Mouse (Mus musculus): ENCODE results near the gene Coa3.
A peak's percentile ranks its signal among the peaks of the same experiment; 100 is the strongest.

The Coa3 gene

DNA sequence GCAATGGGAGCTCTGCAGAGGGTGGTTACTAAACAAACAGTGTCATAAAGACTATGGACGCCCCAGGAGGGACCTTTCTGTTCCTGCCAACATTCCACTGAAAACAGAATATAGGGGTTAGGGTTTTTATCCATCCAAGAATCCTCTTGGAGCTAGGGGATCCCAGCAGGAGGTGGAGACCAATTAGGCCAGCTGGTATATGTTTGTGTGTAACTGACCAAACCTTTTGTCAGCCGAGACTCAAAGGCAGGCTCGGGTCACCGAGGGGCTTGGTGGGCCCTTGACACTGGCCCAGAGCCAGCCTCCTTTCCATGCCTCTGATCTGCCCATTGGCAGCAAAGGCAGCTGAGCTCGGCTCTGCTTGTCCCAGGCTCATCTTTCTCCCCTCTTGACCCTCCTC, 4.0 kb upstream of the Coa3 start:
- no peak for DNase-seq (ENCODE audit: low spot score in 2 of 2)

DNA sequence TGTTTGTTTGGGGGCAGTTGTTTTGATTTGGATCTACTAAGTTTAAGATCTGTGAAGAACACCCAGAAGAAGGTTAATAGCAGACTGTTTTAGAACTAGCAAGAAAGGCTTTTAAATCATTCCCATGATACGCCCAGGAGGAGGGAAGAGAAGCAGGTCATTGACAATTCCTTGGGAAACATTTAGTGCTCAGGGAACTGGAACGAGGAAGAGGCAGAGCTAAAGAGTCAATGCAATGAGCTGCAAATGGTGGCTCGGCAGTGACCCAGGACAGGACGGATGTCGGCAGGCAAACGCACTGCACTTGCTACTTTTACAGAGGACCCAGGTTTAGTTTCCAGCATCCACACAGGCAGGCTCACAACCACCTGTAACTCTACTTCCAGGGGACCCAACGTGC, 1.9 kb upstream of the Coa3 start:
- no peak for DNase-seq (ENCODE audit: low spot score in 2 of 2)

GRCm38 (mm10) chr11:101279193-101279569, 267 bp upstream of the Coa3 start:
- no peak for DNase-seq (ENCODE audit: low spot score in 2 of 2)

- DNase-seq (ENCODE audit: low spot score in 2 of 2), result no peak
Observed at GRCm38 (mm10) chr11:101277381-101278222, 1.3 kb downstream of the Coa3 start.

DNA sequence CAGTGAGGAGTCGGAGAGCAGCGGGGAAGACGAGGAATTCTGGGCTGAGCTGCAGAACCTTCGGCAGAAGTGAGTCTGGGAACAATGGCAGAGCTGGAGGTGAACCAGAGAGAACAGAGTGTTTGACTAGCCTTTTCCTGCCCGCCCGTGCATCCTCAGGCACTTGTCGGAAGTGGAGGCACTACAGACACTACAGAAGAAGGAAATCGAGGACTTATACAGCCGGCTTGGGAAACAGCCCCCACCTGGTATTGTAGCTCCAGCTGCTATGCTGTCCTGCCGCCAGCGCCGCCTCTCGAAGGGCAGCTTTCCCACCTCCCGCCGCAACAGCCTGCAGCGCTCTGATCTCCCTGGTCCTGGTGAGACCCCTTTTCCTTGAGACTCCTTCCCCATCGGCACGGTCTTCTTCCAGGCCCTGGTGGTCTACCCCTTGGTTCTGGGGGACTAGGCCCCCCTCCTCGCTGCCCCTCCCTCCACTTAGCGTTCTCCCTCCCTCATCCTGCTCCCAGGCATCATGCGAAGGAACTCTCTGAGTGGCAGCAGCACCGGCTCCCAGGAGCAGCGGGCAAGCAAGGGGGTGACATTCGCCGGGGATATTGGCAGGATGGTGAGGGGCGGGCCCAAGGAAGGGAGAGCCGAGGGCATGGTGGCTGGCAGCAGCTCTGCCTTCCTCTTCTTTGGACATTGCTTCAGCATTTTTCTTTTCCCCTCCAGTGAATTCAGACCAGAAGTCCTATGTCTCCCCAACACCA, 2.4 kb downstream of the Coa3 start:
- no peak for DNase-seq (ENCODE audit: low spot score in 2 of 2)

- no peak for DNase-seq (ENCODE audit: low spot score in 2 of 2)
Observed at GRCm38 (mm10) chr11:101275309-101275708, 3.6 kb downstream of the Coa3 start.

- DNase-seq (ENCODE audit: low spot score in 2 of 2), result no peak
Observed at GRCm38 (mm10) chr11:101272446-101272845, 6.5 kb downstream of the Coa3 start.

- no peak for DNase-seq (ENCODE audit: low spot score in 2 of 2)
Observed at GRCm38 (mm10) chr11:101269577-101270116, 9.3 kb downstream of the Coa3 start.

DNA sequence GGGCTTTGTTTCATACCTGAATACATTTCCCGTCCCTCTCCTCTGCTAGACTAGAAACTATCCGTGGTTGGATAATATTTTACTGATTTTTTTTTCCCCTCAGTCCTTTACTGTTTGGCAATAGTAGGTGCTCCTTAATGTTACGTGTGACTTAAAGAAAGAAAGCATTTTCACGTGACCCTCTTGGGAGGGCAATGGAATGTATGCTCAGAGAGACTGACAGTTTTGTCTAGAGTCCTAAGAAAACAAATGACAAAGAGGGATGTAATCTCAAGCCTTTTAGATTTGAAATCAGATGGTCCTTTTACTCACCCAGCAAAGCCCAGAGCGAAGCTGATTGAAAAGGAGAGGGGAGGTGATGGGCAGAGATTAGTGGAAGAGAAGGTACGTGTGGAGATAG, 13.0 kb downstream of the Coa3 start:
- no peak for DNase-seq (ENCODE audit: low spot score in 2 of 2)

DNA sequence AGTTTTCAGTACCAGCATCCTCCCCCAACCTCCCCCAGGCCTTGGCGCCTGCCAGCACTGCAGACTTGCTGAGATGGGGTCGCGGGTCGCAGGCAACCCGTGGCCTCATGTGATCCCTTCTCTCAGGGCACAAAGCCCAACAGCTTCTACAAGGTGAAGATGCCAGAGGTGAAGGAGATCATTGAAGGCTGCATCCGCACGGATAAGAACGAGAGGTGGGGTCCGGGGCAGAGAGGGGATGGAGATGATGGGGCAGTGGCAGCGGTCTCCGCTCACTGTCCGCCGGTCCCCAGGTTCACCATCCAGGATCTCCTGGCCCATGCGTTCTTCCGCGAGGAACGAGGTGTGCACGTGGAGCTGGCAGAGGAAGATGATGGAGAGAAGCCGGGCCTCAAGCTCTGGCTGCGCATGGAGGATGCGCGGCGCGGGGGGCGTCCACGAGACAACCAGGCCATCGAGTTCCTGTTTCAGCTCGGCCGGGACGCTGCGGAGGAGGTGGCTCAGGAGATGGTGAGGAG, 13.9 kb downstream of the Coa3 start:
- no peak for DNase-seq (ENCODE audit: low spot score in 2 of 2)

DNA sequence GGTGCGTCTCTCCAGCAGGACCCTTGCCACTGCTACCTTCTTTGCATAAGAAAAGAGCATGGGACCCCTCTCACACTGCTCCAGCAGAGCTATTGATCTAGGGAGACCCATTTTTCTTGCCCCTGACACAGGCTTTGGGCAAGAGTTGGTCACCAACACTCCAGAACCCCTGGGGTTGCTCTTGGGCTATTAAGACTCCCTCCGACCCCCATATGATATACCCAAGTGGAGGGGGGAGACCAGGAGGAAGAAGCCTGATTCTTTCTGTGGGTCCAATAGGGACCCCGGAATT, 15.0 kb downstream of the Coa3 start:
- no peak for DNase-seq (ENCODE audit: low spot score in 2 of 2)

DNA sequence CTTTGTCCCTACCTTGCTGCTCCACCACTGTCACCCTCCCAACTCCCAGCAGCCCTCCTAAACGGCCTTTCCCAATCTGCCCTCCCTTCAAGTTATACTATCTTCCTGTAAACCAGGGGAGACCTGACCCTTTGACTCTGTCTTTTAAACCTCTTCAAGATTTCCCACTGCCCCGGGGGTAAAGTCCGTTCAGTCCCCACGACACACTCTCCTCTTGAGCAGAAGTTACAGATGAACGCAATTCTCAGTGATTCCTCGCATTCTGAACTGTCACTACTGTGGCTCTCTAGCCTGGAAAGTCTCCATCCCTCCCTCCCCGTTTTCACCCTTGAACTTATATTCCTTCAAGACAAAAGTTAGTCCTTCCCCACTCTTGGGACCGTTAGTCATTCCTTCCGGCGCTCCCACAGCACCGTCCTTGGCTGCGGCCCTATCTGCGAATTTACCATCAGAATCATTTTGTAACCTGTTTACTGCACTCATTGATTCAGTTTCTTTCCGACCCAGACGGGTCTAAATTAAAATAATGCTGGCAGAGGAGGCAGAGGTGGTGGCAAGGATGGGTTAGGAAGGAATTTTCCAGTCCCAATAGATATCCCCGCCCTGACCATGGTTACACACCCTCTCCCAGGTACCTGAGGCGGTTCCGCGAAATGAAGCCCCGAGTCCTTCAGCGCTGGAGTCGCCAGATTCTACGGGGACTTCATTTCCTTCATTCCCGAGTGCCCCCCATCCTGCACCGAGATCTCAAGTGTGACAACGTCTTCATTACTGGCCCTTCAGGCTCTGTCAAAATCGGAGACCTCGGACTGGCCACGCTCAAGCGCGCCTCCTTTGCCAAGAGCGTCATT, 15.6 kb downstream of the Coa3 start:
- DNase-seq (ENCODE audit: low spot score in 2 of 2), result no peak

- DNase-seq (ENCODE audit: low spot score in 2 of 2), result no peak
Observed at GRCm38 (mm10) chr11:101262272-101262967, 16.5 kb downstream of the Coa3 start.

- no peak for DNase-seq (ENCODE audit: low spot score in 2 of 2)
Observed at GRCm38 (mm10) chr11:101260826-101261380, 18.0 kb downstream of the Coa3 start.

DNA sequence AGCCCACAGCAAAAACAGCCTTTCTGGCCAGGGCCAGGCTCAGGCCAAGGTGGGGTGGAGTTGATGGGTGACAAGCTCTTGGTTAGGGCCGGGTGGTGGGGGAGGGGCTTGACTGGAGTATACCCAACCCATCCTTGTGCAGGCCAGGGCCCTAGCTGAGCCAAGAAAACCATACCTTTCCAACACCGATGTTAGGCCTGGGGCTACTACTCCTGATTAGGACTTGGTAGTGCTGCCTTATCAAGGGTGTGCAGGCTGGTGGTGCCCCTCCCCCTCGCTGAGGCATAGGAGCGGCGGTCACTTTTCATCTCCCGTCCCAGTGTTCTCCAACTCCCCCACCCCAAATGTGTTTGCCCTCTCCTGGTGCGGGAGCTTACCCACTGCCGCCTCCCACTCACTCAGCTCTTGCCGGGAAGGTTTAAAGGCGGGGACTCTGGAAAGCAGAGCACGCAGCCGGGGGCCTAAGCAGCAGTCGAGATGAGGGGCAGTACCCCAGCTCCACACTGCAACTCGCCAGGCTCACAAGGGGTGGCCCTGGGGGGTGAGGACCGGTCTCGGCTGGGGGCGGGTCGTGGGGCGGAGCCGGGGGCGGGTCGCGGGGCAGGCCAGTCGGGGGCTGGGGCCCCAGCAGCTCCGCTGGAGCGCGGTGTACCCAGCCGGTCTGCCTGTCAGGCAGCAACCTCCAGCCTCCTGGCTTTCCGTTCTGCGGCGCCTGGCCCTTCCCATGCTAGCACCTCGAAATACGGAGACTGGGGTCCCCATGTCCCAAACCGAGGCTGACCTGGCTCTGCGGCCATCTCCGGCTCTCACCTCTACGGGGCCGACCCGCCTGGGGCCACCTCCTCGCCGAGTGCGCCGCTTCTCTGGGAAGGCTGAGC, 18.7 kb downstream of the Coa3 start, which contains the start of gene Wnk4:
TSS of gene Wnk4 (plus strand) at position 620 of the 878 bp plus-strand sequence.
- peak in 1 of 2 experiments; percentile 53 for DNase-seq (ENCODE audit: low spot score in 2 of 2)

DNA sequence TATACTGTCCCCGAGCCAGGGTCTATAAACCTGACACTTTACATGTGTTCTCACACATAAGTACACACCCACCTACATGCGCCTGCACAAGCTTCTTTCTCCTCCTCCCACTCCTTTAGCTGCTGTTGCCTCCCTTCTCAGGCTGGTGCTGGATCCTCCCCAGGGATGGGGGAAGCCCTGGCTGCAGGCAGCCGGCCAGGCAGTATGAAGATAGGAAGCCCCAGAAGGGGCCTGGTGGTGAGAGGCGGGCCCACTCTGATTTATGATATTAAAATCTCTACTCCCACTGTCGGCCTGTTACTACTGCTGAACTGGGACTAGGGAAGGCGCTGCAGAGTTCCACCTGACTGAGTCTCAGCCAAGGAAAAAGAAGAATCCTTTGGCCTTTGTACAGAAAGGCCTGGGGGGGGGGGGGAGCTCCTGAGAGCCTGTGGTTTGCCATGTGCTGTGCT, 19.6 kb downstream of the Coa3 start:
- DNase-seq (ENCODE audit: low spot score in 2 of 2), result peak; percentile 70 to 80

GRCm38 (mm10) chr11:101255826-101256775, 22.8 kb downstream of the Coa3 start:
- DNase-seq (ENCODE audit: low spot score in 2 of 2), result no peak

DNA sequence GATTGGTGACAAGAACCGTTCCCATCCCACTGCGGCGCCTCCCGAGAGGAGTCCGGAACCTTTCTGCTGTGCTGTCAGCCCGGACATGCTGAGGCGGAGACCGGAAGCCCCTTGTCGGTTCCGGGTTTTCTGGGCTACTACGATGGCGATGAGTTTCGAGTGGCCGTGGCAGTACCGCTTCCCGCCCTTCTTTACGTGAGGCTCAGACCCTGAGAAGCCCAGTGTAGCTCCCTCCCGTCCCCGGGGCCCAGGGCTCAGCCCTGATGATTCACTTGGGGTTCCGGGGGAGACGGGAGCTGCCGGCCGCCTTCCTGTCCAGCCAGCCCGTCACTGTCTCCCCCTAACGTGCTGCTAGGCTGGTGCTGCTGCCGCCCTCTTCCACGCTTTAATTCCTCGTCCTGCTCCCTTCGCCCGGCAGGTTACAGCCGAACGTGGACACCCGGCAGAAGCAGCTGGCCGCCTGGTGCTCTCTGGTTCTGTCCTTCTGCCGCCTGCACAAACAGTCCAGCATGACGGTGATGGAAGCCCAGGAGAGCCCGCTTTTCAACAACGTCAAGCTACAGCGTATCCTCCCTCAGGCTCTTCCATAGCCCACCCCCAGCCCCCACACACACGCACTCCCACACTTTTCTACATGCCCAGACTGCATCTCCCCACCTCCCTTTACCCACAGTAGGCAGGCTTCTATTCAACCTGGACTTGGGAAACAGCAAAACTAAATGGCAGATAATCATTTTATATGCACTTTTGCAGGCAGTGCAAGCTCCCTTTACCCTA, 25.1 kb downstream of the Coa3 start, which contains the start of gene Vps25:
TSS of gene Vps25 (plus strand) at position 95 of the 777 bp plus-strand sequence.
- DNase-seq (ENCODE audit: low spot score in 2 of 2), result peak; percentile 92
